Mouse (Mus musculus): ENCODE results near the gene Hcn3. TPM values are rescaled to one million over a fixed set of nuclear protein-coding genes. Genes with fewer than 3 reads are reported as not detected.

Gene Hcn3
- polyA plus RNA-seq, 1 experiment from 2014 or later: 29.9 TPM

DNA sequence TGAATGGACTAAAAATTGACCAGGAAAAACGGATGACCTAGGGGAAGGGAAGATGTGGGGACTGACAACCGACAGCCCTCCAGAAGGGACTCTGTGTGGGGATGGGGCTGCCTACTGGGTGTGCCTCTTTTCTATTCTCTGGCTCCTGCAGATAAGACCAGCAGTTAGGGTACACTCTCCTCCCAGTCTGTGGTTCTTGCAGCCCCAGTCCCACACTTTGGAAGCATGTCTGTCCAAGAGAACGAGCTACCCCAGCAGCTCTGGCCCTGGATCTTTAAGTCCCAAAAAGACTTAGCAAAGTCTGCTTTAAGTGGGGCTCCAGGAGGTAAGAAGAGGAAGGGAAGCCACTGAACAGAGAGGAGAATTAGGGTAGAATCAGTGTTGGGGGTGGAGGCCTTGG is 24.0 kb downstream of the Hcn3 start, which contains the start of gene Pklr:
Gene Pklr, plus strand, starts transcription at position 185 of the 400 bp plus-strand sequence.
- ATAC-seq (ENCODE audit: low FRiP score): no peak
- no peaks in the 10 kb centered on the region for H3K27me3 ChIP-seq (ENCODE audit: control insufficient read depth, insufficient read depth, low read length)
- H3K4me1 ChIP-seq (replicated peaks; ENCODE audit: control insufficient read depth, insufficient read depth, low read length): no peaks in the 10 kb centered on the region
- no peak within 1 kb of the TSS for H3K27ac ChIP-seq
- no peaks in the 10 kb centered on the region for H3K9me3 ChIP-seq (ENCODE audit: control insufficient read depth, low read length)
- no peaks in the 10 kb centered on the region for H3K36me3 ChIP-seq (replicated peaks; ENCODE audit: control insufficient read depth, insufficient read depth)
- H3K4me3 ChIP-seq (replicated peaks; ENCODE audit: low read length): no peak within 1 kb of the TSS
- 55% methylated on average over 3 of the region's 3 CpGs for WGBS
- DNase-seq (ENCODE audit: low spot score): no peak
- H3K9ac ChIP-seq: no peak within 1 kb of the TSS
- no peak within 1 kb of the TSS for H3K4me2 ChIP-seq (replicated peaks)

DNA sequence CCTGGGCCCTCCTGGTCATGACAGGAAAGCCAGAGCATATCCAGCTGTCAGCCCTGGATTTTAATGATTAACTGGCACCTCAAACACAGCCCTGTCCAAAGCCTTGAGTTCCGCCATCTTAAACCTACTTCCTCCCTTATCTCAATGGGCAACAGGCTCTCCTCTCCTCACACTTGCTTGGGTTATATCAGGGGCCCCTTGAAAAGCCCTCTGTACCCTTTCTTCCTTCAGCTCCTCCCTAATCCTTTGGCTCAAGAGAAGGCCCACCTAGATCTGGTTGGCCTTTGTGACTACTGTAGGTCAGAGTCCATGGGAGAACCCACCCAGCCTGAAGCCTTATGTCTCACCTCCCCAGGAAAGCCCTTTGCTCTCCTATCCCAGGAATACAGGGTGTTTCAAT is 26.2 kb downstream of the Hcn3 start:
- Histone ChIP-seq H3K27me3 (ENCODE audit: control insufficient read depth, insufficient read depth, low read length) (no peaks in the 10 kb centered on the region), H3K36me3 (replicated peaks; ENCODE audit: control insufficient read depth, insufficient read depth) (no peaks in the 10 kb centered on the region), H3K27ac (no peak overlapping the region), H3K9me3 (ENCODE audit: control insufficient read depth, low read length) (no peaks in the 10 kb centered on the region), H3K9ac (no peak overlapping the region), H3K4me1 (replicated peaks; ENCODE audit: control insufficient read depth, insufficient read depth, low read length) (no peaks in the 10 kb centered on the region), H3K4me3 (replicated peaks; ENCODE audit: low read length) (no peak overlapping the region), H3K4me2 (replicated peaks) (no peak overlapping the region)
- 100% methylated on average over 1 of the region's 1 CpGs for WGBS
- no peak for DNase-seq (ENCODE audit: low spot score)
- no peak for ATAC-seq (ENCODE audit: low FRiP score)

DNA sequence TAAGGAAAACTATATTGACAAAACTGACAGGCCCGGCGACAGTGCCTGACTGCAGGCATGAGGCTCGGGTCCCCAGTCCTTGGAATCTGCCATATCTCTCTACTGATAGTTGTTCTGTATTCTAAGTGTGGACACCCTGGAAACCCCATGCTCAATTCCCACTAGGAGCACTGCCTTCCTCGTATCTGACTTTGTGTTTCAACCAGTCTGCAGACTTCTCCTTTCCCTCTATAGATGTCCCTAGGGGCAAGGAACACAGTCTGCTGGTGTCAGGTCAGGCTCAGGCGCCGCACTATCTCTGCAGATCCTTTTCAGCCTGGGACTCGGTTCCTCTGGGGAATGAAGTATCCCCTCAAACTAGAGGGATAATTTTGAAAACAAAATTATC is 26.9 kb downstream of the Hcn3 start:
- ATAC-seq (ENCODE audit: low FRiP score) (no peak), DNase-seq (ENCODE audit: low spot score) (no peak)
- Histone ChIP-seq H3K4me2 (replicated peaks) (no peak overlapping the region), H3K9ac (no peak overlapping the region), H3K27ac (no peak overlapping the region), H3K36me3 (replicated peaks; ENCODE audit: control insufficient read depth, insufficient read depth) (no peaks in the 10 kb centered on the region), H3K27me3 (ENCODE audit: control insufficient read depth, insufficient read depth, low read length) (no peaks in the 10 kb centered on the region), H3K9me3 (ENCODE audit: control insufficient read depth, low read length) (no peaks in the 10 kb centered on the region), H3K4me3 (replicated peaks; ENCODE audit: low read length) (no peak overlapping the region), H3K4me1 (replicated peaks; ENCODE audit: control insufficient read depth, insufficient read depth, low read length) (no peaks in the 10 kb centered on the region)
- WGBS: 81% methylated on average over 7 of the region's 7 CpGs

DNA sequence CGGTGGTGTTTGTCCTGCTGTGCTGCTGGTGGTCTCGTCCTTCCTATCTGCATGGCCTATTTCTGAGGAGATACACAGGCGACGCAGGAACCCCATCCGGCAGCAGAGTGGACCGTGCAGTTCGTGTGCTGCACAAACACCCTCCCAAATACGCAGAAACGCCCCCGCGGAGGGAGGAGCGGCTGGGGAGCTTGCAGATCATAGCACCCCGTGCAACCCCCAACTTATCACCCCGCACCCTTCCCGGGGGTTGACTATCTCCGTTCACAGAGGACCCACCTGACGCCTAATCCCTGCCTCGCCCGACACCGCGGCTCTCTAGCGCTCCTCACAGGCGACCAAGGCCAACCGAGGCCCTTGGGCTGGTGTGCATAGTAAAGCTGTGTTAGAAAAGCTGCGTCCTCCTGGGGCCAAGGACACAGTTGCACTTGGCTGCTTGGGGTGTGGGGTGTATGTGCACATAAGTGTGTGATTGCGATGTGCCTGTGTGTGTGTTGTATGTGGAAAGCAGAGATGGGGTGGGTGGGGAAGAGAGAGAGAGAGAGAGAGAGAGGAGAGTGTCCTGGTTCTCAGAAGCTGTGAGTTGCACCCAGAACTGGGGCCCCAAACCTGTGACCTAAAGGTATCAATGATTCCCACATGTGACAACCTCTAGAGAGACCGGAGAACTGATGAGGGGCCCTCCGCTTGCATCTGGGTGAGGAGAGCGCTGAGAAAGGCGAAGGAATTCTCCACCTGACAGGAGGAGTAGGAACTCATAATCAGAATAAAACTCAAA is 27.5 kb downstream of the Hcn3 start:
- ATAC-seq (ENCODE audit: low FRiP score): no peak

DNA sequence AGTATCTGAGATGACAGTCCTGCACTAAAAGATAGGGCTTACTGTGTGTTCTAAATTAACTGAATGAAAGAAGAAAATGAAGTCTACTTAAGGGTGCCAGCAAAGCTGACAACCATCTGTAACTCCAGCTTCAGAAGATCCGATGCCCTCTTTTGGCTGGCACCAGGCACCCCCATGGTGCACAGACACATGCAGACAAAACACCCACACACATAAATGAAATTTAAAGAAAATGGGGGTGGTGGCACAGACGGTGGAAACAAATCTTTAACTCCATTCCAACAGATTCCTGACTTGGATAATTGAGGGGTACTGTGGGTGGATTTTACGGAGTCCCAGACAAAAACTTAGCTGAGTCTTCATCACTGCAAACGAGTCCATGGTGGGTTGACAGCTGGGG is 28.2 kb downstream of the Hcn3 start:
- no peaks in the 10 kb centered on the region for H3K36me3 ChIP-seq (replicated peaks; ENCODE audit: control insufficient read depth, insufficient read depth)
- peak overlapping the region; percentile 60 for H3K4me2 ChIP-seq (replicated peaks)
- ATAC-seq (ENCODE audit: low FRiP score): no peak
- no peaks in the 10 kb centered on the region for H3K9me3 ChIP-seq (ENCODE audit: control insufficient read depth, low read length)
- H3K4me1 ChIP-seq (replicated peaks; ENCODE audit: control insufficient read depth, insufficient read depth, low read length): no peaks in the 10 kb centered on the region
- H3K4me3 ChIP-seq (replicated peaks; ENCODE audit: low read length): 0 out of 2 replicates have a peak overlapping the region, but pooled peaks have one; percentile 27
- H3K27ac ChIP-seq: no peak overlapping the region
- no peaks in the 10 kb centered on the region for H3K27me3 ChIP-seq (ENCODE audit: control insufficient read depth, insufficient read depth, low read length)
- peak overlapping the region; percentile 55; the same call in 1 of the 2 replicates for H3K9ac ChIP-seq
- DNase-seq (ENCODE audit: low spot score): no peak
- 44% methylated on average over 4 of the region's 4 CpGs for WGBS

More for the DNA sequence above, 27.5 kb downstream of the Hcn3 start:
- H3K36me3 ChIP-seq (replicated peaks; ENCODE audit: control insufficient read depth, insufficient read depth): no peaks in the 10 kb centered on the region
- peak overlapping the region; percentile 27 for H3K4me3 ChIP-seq (replicated peaks; ENCODE audit: low read length)
- H3K9ac ChIP-seq: peak overlapping the region; percentile 55; the same call in 1 of the 2 replicates
- H3K4me2 ChIP-seq (replicated peaks): peak overlapping the region; percentile 60
- no peaks in the 10 kb centered on the region for H3K4me1 ChIP-seq (replicated peaks; ENCODE audit: control insufficient read depth, insufficient read depth, low read length)
- no peak for DNase-seq (ENCODE audit: low spot score)
- 20% methylated on average over 28 of the region's 30 CpGs for WGBS
- H3K27ac ChIP-seq: no peak overlapping the region
- no peaks in the 10 kb centered on the region for H3K27me3 ChIP-seq (ENCODE audit: control insufficient read depth, insufficient read depth, low read length)
- no peaks in the 10 kb centered on the region for H3K9me3 ChIP-seq (ENCODE audit: control insufficient read depth, low read length)

DNA sequence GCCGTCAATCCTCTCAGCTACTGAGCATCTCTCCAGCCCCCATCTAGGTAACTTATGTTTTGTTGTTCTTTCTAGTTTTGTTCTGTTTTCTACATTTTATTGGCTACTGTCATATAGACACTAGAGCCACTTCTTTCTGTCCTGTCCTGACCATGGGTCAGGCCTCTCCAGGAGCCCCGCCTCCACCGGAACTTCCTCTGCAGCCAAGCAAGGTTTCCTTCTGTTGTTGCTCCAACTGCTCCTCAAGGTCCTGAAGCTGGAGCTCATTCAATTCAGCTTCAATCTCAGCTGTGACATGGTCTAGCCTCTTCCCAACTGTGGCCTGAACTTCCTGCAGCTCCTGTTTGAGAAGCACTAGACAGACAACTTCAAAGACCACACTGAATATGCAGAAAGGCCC is 30.1 kb downstream of the Hcn3 start:
- no peaks in the 10 kb centered on the region for H3K9me3 ChIP-seq (ENCODE audit: control insufficient read depth, low read length)
- H3K4me1 ChIP-seq (replicated peaks; ENCODE audit: control insufficient read depth, insufficient read depth, low read length): no peaks in the 10 kb centered on the region
- DNase-seq (ENCODE audit: low spot score): no peak
- no peak overlapping the region for H3K4me3 ChIP-seq (replicated peaks; ENCODE audit: low read length)
- no peaks in the 10 kb centered on the region for H3K36me3 ChIP-seq (replicated peaks; ENCODE audit: control insufficient read depth, insufficient read depth)
- WGBS: 92% methylated on average over 3 of the region's 3 CpGs
- no peaks in the 10 kb centered on the region for H3K27me3 ChIP-seq (ENCODE audit: control insufficient read depth, insufficient read depth, low read length)
- no peak overlapping the region for H3K27ac ChIP-seq
- no peak overlapping the region for H3K4me2 ChIP-seq (replicated peaks)
- H3K9ac ChIP-seq: no peak overlapping the region
- ATAC-seq (ENCODE audit: low FRiP score): no peak

DNA sequence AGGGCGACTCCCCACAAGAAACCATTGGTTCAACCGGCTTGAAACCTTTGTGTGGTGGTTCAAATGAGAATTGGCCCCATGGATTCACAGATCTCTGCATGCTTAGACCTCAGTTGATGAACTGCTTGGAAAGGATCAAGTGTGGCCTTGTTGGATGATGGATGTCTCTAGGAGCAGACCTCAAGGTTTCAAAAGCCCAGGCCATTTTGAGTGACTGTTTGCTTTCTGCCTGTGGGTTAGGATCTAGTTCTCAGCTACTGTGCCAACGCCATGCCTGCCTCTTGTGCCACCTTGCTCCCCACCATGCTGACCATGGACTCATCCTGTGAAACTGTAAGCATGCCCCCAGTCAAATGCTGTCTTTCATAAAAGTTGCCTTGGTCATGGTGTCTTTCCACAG is 34.0 kb downstream of the Hcn3 start:
- no peak for ATAC-seq (ENCODE audit: low FRiP score)
- WGBS: 91% methylated on average over 3 of the region's 3 CpGs

DNA sequence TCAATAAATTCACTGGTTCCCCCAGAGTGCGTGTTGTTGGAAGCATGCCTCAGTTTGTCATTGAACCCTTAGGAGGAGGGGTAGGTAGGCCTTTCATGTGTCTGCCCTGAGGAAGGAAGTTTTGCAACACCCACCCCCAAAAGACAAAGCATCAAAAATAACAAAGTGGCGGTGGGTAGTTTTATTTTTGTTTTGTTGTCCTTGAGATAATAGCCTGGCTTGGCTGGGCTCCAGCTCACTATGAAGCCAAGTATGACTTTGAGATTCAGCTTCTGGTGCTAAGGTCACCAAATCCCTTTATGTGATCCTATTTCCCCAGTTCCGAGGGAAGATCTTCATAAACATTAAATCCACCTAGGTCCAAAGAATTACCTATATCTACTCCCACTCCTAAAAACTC is 35.8 kb downstream of the Hcn3 start:
- ATAC-seq (ENCODE audit: low FRiP score) (no peak), DNase-seq (ENCODE audit: low spot score) (no peak)
- WGBS: 77% methylated on average over 3 of the region's 3 CpGs
- Histone ChIP-seq H3K27ac (no peak overlapping the region), H3K4me3 (replicated peaks; ENCODE audit: low read length) (no peak overlapping the region), H3K27me3 (ENCODE audit: control insufficient read depth, insufficient read depth, low read length) (no peaks in the 10 kb centered on the region), H3K4me2 (replicated peaks) (no peak overlapping the region), H3K4me1 (replicated peaks; ENCODE audit: control insufficient read depth, insufficient read depth, low read length) (no peaks in the 10 kb centered on the region), H3K9ac (no peak overlapping the region), H3K36me3 (replicated peaks; ENCODE audit: control insufficient read depth, insufficient read depth) (no peaks in the 10 kb centered on the region), H3K9me3 (ENCODE audit: control insufficient read depth, low read length) (no peaks in the 10 kb centered on the region)

More for the DNA sequence above, 34.0 kb downstream of the Hcn3 start:
- Histone ChIP-seq H3K4me3 (replicated peaks; ENCODE audit: low read length) (no peak overlapping the region), H3K9ac (no peak overlapping the region), H3K27ac (no peak overlapping the region), H3K36me3 (replicated peaks; ENCODE audit: control insufficient read depth, insufficient read depth) (no peaks in the 10 kb centered on the region), H3K27me3 (ENCODE audit: control insufficient read depth, insufficient read depth, low read length) (no peaks in the 10 kb centered on the region), H3K4me1 (replicated peaks; ENCODE audit: control insufficient read depth, insufficient read depth, low read length) (no peaks in the 10 kb centered on the region), H3K4me2 (replicated peaks) (no peak overlapping the region), H3K9me3 (ENCODE audit: control insufficient read depth, low read length) (no peaks in the 10 kb centered on the region)
- DNase-seq (ENCODE audit: low spot score): no peak

DNA sequence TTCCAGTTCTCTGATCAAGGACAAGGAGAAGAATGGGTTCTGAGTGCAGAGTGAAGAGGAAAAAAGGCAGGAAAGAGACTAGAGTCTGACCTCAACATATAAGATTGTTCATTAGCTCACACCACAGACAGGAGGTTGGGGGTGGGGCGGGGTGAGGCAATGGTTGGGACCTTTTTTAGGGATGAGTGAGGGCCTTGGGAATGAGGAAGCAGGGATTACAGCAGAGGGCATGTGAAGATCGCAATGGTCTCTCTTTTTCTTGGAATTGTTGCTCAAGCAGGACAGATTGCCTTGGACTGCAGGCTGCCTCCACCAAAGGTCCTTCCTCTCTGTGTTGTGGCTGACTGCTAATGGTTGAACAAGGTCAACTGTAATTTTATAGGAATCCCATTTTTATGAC is 36.7 kb downstream of the Hcn3 start:
- Histone ChIP-seq H3K4me2 (replicated peaks) (no peak overlapping the region), H3K36me3 (replicated peaks; ENCODE audit: control insufficient read depth, insufficient read depth) (no peaks in the 10 kb centered on the region), H3K4me3 (replicated peaks; ENCODE audit: low read length) (no peak overlapping the region), H3K9ac (no peak overlapping the region), H3K27ac (no peak overlapping the region), H3K4me1 (replicated peaks; ENCODE audit: control insufficient read depth, insufficient read depth, low read length) (no peaks in the 10 kb centered on the region), H3K27me3 (ENCODE audit: control insufficient read depth, insufficient read depth, low read length) (no peaks in the 10 kb centered on the region), H3K9me3 (ENCODE audit: control insufficient read depth, low read length) (no peaks in the 10 kb centered on the region)
- ATAC-seq (ENCODE audit: low FRiP score) (no peak), DNase-seq (ENCODE audit: low spot score) (no peak)
- 80% methylated on average over 2 of the region's 2 CpGs for WGBS

Measured in hindbrain, embryonic 14.5 days (tissue).